Mouse (Mus musculus): ENCODE results near the gene Tmem50b.

Gene Tmem50b

DNA sequence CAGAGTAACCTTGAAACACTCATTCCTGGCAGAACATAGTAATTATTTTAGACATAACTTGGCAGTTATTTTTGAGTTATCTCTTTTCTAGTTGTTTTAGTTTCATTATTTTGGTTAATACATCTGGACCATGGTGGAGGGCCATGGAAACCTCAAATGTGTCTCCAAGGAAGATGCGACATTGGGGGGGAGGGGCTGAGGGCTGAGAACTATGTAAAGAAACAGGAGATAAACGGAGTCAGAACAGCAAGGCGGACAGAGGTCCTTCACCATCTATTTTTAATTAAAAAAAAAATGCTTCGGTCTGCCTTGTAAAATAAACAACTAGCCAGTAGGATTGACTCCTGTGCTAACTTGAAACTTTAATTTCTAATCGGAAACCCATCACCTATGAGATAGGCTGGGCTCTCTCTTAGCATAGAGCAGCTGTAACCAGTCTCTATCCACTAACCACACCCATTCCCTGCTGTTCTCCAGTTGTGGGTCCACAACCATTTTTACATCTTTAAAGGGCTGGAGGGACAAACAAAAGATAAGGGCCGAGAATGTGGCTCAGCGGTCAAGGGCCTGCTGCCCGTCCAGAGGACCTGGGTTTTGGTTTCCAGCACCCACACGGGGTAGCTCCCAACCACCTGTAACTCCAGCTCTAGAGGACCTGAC is 32.2 kb downstream of the Tmem50b start:
- no peak for DNase-seq (ENCODE audit: low read depth)

DNA sequence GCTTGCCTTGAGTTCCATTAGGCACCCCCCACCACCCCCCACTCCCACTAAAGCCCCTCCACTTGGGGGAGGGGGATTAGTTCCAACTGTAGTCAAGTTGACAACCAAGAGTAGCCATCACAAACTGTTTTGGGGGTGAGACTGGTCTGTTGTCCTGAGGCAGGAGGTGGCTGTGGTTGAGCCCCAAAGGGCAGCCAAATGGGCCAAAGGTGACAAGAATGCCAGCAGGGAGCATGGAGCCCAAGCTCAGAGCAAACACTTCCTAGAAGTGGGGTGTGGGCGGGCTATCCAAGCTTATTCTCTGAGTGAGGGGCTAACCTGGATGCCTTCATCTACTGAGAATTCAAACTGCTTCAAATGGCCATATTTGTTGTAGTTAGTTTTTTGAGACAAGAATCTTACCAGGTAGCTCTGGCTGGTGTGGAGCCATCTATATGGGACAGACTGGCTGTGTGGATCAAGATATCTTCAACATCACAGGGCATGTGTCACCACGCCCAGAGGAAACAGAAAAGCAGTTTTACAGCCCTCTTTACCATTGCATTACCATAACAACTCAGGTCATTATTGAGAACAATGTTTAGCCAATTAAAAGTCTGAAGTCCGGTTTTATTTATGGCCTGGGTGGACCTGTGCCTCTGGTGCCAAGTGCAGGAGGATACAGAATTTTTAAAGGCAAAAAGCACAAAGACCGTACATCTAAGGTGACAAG is 32.9 kb downstream of the Tmem50b start:
- peak; percentile 47 for DNase-seq (ENCODE audit: low read depth)

DNA sequence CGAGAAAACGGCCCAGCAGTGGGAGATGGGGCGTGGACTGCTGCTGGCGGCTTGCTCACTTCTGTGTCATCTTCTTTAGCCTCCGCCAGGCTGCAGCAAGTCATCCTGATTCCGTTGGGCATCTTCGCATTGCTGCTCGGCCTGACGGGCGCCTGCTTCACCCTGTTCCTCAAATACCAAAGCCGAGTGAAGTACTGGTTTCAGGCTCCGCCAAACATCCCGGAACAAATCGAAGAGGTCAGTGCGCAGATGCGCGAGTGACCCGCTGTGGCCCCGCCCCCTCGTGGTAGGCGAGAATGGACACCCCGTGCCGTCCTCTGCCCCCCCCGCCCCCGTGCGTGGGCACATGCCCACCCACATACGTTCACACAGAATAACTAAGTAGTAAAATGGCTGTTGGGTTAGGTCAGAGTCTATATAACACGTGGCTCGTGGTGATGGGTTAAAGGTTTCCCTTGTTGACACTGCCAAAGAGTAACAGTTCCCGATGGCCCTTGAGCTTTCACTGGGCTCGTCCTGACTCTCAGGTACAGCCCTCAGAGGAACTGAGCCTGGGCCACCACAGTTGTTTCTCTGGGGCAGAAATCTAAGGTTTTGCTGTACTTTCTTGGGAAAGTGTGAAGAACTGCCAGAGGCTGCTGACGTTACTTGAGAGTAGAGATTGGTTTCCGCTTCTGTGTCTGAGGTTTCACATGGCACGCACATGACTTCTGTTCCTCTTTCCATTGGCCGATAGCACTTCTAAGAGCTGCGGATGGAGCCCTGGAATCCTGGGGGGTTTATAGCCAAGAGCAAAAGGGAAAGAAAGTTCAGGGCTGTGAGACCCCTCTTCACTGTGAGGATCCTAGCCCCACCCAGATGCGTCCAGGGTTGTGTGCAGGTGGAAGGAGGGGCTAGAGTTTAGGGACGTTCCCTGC is 35.8 kb downstream of the Tmem50b start:
- no peak for DNase-seq (ENCODE audit: low read depth)

DNA sequence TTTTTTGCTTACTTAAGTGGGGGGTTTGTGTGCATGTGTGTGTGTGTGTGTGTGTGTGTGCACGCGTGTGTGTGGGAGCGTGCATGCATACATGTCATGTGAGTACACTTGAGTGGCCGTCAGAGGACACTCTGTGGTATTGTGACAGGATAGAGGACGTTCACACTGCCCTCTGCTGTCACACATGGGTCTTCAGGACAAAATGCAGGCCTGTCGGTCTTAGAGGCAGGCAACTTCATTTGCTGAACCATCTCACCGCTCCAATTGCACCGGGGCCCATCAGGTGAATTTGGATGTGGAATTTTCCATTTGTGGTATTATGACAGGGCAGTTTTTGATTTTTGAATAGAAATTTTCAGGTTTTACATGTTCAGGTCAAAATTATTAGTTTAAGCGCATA is 36.5 kb downstream of the Tmem50b start:
- DNase-seq (ENCODE audit: low read depth): no peak

DNA sequence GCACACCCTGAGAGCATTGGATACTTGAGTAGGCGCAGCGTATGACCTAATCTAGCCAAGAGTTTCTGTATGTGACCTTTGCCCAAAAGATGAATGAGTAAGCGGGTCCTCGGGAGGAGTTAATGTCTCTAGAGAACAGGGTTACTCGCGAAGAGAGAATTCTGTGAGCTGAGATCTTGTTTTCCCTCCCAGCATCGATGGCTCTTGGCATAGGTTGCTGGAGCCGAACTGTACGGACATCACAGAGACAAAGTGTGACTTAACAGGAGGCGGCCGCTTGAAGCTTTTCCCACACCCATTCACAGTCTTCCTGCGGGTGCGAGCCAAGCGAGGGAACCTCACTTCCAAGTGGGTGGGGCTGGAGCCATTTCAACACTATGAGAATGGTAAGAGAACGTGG is 39.9 kb downstream of the Tmem50b start:
- no peak for DNase-seq (ENCODE audit: low read depth)

DNA sequence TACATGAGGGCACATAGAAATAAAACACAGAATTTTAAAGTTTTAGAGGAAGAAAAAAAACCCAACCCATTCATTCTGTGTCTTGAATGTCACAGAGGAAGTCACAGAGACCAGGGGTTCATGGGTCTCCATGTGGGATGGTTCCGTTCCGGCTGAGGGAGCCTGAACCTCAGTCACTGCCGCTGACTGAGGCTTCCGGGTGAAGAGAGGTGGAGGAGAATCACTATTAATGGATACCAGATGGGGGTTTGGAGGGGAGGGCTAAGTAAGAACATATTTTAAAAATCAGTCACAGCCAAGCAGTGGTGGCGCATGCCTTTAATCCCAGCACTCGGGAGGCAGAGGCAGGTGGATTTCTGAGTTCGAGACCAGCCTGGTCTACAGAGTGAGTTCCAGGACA is 40.4 kb downstream of the Tmem50b start:
- DNase-seq (ENCODE audit: low read depth): no peak

DNA sequence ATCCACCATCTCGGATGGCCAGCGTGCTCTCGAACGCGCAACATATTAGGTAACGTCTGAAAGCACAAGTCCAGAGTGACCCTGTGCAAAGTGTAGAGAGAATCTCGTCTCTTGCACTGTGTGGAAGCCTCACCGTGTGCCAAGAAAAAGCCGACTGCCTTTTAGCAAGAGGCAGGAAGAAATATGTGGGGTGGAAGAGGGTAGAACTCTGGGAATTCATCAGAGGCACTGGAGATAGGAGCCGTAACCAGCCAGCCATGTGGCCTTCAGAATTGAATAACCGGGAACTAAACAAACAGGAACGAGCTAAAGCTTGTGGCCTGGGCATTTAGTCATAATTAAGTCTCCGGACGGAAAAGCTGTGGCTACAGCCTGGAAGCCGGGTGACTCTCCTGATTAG is 40.9 kb downstream of the Tmem50b start:
- DNase-seq (ENCODE audit: low read depth): no peak

DNA sequence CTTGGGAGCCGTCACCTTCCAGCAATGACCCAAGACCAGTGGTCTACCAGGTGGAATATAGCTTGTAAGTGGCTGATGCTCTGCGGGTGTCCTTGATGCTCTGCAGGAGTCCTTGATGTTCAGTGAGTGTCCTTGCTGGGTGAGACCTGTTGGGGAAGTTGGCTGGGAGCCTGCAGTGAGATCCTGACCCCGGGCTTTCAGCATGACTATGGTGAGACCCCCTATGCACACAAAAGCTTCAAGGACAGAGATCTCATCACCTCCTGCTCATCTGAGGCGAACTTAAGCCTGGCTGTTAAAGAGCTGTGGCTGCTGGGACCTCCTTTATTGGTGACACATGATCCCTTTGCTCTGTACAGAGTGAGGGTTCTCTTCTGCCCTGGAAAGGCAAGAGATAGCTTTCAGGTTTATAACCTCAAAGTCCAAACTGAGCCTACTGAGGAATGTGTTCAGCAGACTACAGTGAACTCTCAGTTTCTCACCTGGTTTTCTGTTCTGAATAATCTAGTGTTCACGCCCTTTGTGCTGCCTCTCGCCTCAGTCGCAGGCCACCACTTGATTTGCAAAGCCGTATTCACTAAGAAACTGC is 42.5 kb downstream of the Tmem50b start:
- no peak for DNase-seq (ENCODE audit: low read depth)

DNA sequence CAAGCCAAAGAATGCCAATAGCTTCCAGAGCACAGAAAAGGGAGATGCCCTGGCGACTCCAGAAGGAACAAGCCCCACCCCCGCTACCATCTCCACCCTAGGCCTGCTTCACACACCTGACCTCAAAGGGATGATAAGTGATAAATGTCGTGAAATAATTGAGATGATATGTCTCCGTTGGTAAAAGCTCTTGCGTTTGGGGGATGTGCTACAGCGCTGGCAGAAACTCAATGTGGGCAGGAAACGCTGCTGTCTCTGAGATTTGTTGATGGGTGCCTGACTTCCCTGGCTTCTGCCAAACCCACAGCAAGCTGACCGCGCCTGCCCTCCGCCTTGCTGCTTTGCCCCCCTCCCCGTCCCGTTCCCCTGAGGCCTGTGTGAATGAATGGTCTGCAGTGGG is 44.0 kb downstream of the Tmem50b start:
- DNase-seq (ENCODE audit: low read depth): no peak

DNA sequence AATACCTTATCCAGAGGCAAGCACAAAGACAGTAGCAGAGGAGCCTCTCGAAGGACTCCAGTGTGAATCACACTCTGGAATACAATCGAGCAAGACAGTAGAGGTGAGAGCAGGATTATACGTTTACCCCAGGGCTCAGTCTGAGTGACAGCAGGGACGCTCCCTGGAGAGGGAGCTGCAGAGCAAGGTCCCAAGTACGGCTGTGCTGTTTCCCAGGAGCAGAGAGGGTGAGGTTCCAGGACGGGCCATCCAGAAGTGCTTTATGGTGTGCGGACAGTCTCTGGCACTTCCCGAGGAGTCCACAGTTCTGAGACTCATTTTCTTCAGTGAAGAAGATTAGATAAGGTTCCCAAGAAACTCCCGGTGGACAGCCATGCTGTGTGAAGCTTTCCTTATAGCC is 45.5 kb downstream of the Tmem50b start:
- no peak for DNase-seq (ENCODE audit: low read depth)

DNA sequence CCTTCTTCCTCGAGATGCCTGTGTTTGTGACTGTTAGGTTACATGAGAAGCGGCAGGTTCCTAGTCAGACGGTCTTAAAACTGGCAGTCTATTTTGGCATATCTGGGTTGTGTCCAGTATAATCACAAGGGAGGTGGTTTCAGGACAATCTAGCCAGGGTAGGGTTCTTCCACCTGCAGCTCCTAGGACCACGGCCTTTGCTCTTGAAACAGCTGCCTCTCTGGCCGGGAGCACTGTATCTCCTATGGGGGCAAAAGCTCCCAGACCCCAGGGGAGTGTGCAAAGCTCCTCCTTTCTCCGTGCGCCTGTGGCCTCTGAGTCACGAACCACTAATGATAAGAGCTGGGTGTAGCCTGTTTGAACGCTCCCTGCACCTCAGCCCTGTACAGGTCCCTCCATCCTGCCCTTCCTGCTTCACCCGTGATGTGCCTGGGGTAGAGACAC is 46.5 kb downstream of the Tmem50b start:
- no peak for DNase-seq (ENCODE audit: low read depth)

DNA sequence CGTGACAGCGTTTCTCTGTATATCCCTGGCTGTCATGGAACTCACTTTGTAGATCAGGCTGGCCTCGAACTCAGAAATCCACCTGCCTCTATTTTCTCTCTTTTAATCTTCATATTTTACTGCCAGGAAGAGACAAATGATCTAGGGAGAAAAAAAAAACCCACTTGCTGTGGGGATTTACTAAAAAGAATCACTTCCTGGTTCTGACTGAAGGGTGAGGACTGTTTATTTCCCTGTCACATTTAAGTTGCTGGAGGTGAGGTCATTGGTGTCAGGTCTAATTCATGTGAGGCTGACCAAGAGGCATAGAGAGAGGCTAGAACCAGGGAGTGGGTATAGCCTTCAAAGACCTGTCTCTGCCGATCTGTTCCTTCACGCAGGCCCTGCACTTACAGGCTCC is 48.0 kb downstream of the Tmem50b start:
- no peak for DNase-seq (ENCODE audit: low read depth)

DNA sequence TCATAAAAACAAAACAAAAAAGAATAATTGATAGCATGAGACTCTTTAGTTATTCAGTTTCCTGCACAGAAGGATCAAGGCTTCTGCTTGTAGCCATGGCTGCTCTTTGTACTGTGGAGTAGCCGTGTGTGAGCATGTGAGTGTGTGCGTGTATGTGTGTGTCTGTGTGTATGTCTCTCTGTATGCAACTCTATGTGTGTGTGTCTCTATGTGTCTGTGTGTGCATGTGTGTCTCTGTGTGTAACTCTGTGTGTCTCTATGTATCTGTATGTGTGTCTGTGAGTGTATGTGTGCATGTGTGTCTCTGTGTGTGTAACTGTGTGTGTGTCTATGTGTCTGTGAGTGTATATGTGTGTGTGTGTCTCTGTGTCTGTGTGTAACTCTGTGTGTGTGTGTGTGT is 48.6 kb downstream of the Tmem50b start:
- DNase-seq (ENCODE audit: low read depth): no peak

DNA sequence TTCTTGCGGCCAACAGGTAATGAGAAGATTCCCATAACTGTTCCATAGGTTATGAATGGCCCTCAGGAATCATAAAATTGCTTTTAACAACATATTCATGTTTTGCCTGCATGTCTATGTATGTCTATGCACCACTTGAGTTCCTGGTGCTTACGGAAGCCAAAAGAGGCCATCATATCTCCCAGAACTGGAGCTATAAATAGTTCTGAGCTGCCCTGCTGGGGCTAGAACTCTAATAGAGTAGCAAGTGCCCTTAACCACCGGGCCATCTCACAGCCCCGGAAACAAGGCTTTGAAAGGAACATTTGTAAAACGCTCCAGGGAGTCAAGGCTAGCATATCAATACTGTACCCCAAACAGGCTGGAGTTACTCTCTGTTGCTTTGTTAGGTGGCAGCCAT is 49.0 kb downstream of the Tmem50b start:
- DNase-seq (ENCODE audit: low read depth): no peak

DNA sequence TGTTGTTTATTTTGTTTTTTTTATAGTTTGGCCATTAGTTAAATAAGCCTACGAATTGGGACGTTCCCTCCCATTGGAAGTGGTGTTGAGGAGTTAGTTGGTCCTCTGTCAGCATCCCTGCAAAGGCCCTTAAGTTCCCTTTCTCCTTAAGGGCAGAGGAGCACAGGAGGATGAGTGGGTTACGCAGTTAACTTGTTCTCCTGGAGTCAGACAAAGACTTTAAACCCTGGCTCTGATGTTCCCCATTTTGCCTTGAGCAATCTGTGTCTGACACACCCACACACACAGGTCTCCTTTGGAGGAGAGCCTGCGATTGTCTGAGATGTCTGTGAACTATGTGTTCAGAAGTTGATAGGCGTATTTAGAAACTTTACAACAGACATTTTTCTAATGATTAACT is 49.6 kb downstream of the Tmem50b start:
- no peak for DNase-seq (ENCODE audit: low read depth)

DNA sequence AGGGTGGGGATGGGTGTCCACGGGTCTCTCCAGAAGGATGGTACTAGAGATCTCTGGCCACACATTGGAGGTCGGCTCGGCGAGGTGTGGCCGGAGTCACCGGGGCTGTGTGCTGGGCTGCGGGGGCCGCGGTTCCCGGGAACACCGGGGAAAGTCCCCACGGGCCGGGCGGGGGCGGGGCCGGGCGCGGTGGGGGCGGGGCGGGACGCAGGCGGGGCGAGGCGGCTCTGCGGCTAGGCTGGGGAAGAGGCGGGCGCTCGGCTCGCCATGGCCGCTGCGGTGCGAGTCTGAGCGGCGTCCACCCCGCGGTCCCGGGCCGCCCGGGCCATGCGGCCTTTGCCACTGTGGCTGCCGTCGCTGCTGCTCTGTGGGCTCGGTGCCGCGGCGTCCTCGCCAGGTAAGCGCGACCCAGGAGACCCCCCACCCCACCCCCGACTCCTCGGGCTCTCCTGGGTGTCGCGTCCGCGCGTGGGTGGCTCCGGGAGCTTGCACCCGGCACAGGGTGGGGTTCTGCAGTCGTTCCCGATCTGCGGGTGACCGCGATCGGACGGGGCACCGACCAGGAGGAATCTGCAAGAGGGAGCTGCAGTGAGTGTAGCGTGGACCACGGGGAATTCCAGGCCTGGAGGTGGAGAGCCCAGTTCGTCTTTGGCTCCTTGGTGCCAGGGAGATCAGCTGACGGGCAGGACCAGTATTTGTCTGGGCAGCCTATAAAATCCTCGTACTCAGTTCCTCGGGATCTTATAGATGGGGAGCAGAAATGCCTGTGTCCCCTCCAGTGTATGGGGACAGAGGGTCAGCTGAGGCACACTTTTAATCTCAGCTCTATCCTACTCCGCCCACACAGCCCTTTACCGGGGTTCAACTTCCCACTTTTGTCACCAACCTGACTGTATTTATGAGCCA is 50.5 kb downstream of the Tmem50b start, which contains the start of gene Ifngr2:
TSS of gene Ifngr2 (plus strand) at position 237 of the 906 bp plus-strand sequence.
- DNase-seq (ENCODE audit: low read depth): no peak

DNA sequence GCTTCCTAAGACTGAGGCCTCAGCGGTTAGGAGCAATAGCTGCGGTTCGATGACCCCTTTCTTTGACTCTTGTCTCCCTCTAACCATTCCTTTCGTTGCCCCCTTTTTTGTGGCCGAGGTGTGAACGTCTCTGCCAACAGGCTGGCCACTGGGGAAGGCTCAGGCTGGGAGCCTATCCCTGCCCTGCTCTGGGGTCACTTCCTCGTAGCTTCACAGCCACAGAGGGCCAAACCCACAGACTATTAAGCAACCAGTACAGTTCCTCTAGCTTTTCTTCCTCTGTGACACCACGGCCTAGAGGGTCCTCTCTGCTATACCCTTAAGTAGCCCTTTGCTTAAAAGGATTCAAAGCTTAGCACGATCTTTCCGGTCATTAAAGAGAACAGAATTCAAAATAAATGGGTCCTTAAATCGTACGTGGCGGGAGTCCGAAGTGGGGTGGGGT is 51.2 kb downstream of the Tmem50b start:
- no peak for DNase-seq (ENCODE audit: low read depth)

DNA sequence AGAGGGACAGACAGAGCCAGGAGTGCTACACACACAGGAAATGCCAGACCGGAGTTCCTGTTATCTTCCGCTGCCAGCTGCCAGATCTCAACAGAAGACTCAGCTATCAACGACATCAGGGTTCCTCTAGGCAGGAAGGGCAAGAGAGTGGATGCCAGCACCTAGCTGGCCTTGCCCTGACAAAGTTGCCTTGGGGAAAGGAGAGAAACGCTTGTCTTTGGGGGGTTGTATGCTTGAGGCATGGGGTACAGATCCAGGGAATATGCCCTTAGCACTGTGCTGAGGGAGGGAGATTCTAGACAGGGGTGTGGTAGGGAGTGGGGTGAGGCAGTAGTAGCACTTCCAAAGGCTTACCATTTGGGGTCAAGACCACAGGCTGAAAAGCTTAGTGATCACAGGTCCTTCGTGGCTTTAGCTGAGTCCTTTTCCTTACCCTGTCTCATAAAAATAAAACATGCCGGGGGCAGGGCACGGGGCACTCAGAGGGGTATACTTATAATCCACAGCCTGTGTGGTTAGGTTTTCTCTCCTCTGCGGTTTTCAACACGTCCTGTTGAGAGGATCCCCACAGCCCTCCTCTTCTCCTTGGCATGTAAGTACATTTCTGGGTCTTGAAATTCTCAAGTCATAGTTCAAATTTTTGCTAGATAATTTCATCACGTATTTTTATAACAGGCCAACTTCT is 51.9 kb downstream of the Tmem50b start:
- DNase-seq (ENCODE audit: low read depth): peak; percentile 89

DNA sequence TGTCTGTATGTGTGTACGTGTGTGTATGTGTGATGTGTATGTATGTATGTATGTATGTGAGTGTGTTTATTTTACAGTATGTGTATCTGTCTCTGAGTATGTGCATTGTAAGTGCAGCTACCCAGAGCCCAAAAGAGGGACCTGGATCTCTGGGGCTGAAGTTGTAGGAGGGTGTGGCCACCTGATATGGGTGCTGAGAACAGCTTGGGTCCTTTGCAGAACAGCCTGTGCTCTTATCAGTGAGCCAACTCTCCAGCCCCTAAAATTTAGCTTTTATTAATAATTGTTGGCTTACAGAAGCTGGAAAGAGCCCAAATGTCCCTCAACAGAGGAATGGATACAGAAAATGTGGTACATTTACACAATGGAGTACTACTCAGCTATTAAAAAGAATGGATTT is 54.0 kb downstream of the Tmem50b start:
- DNase-seq (ENCODE audit: low read depth): no peak

DNA sequence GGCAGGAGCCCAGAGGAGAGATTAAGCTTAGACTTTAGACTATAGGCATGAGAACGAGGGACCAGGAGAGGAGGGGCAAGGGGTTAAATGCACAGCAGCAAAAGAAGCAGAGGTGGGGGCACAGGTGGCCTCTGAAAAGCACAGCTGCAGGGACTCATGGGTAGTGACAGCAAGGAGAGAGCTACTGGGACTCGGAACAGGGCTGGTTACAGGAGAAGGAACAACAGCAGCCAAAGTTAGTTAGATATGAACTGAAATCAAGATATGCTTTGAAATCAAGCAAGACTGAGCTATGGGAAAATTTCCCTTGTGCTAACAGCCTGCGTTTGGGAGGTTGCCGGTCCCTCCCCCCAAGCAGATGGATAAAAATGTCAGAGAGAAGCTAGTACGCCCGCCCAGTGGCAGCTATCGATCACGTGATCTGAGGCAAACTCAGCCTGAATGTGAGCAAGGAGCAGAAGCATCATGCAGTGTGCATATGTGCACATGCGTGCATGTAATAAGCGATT is 56.0 kb downstream of the Tmem50b start:
- no peak for DNase-seq (ENCODE audit: low read depth)
